Mouse (Mus musculus) liver, embryonic 16.5 days (tissue): Measurements from ENCODE around the gene Bckdk. TPM values are rescaled to one million over a fixed set of nuclear protein-coding genes. Genes with fewer than 3 reads are reported as not detected.

ENCODE experiments used
- ATAC-seq: fragments of 200-750 bp; cut with Nextera tagmentation; 2 replicates; pipeline ENCODE4 v1.8.0; 2017; ENCODE audit warnings: low read depth, mild to moderate bottlenecking, moderate number of reproducible peaks, moderate library complexity
- H3K27ac ChIP-seq: fragments of 300-500 bp; sonication (generic); 2 replicates; pipeline ENCODE4 v1.5.1; 2014; ENCODE audit warnings: mild to moderate bottlenecking, low read length
- H3K27me3 ChIP-seq: fragments of 300-500 bp; sonication (generic); 2 replicates; pipeline ENCODE4 v1.6.1; 2014; ENCODE audit warnings: low read depth, low read length, mixed read lengths; ENCODE audit not compliant: control insufficient read depth, insufficient read depth
- H3K36me3 ChIP-seq: fragments of 300-500 bp; sonication (generic); 2 replicates; pipeline ENCODE4 v1.6.1; 2014; ENCODE audit warnings: mild to moderate bottlenecking; ENCODE audit not compliant: control insufficient read depth, insufficient read depth
- H3K4me1 ChIP-seq: fragments of 300-500 bp; sonication (generic); 2 replicates; pipeline ENCODE4 v1.6.1; 2014; ENCODE audit warnings: low read depth, low read length, mixed read lengths; ENCODE audit not compliant: control insufficient read depth
- H3K4me2 ChIP-seq: fragments of 300-500 bp; sonication (generic); 2 replicates; pipeline ENCODE4 v1.6.1; 2014; ENCODE audit warnings: low read depth, low read length, mixed read lengths
- H3K4me3 ChIP-seq: fragments of 300-500 bp; sonication (generic); 2 replicates; pipeline ENCODE4 v1.5.1; 2014; ENCODE audit warnings: low read depth, mild to moderate bottlenecking, low read length
- H3K9ac ChIP-seq: fragments of 300-500 bp; sonication (generic); 2 replicates; pipeline ENCODE4 v1.6.1; 2014; ENCODE audit warnings: low read depth, low read length
- H3K9me3 ChIP-seq: fragments of 300-500 bp; sonication (generic); replicated peaks from 2 replicates; pipeline ENCODE4 v1.6.1; 2016; ENCODE audit warnings: low read length; ENCODE audit not compliant: control insufficient read depth
- WGBS: fragments of 180-500 bp; shearing (Covaris S2); extraction: QIAGEN DNeasy Blood & Tissue Kit; methylation state at CpG from one replicate; pipeline ENCODE4 v1.1.7; 2014; ENCODE audit not compliant: insufficient replicate concordance; 5-methylcytosine and 5-hydroxymethylcytosine counted together
- polyA plus RNA-seq: library from polyadenylated mRNA; unstranded; fragments of >200 nt; fragmentation: Nextera tagmentation; extraction: Ambion mirVana; gene quantifications from 2 replicates; pipeline ENCODE4 v1.2.1, GENCODE M21; 2015

Gene Bckdk
- polyA plus RNA-seq, 1 experiment from 2014 or later = 51.1 TPM

- Histone ChIP-seq H3K9ac (no peak overlapping the region), H3K27ac (no peak overlapping the region), H3K36me3 (no peaks in the 10 kb centered on the region), H3K27me3 (no peaks in the 10 kb centered on the region), H3K4me3 (no peak overlapping the region), H3K9me3 (no peaks in the 10 kb centered on the region), H3K4me2 (no peak overlapping the region), H3K4me1 (no peaks in the 10 kb centered on the region; the same call in 1 of the 2 replicates)
- no peak for ATAC-seq
- WGBS = 23% methylated on average over 13 of the region's 13 CpGs
These were observed 49.1 kb downstream of the Bckdk start for GRCm38 (mm10) chr7:127952864-127953581.

GRCm38 (mm10) chr7:127959364-127959763, 55.5 kb downstream of the Bckdk start:
- Histone ChIP-seq H3K4me3 (no peak overlapping the region), H3K9me3 (no peaks in the 10 kb centered on the region)
- WGBS = 50% methylated on average over 5 of the region's 5 CpGs

More at GRCm38 (mm10) chr7:127959364-127959763, 55.5 kb downstream of the Bckdk start:
- no peaks in the 10 kb centered on the region for H3K4me1 ChIP-seq
- no peaks in the 10 kb centered on the region for H3K27me3 ChIP-seq
- no peaks in the 10 kb centered on the region for H3K36me3 ChIP-seq
- H3K27ac ChIP-seq = no peak overlapping the region
- ATAC-seq = no peak
- H3K4me2 ChIP-seq = no peak overlapping the region
- no peak overlapping the region for H3K9ac ChIP-seq

Other genes starting within 250 kb of the Bckdk start
- 16.8 and 17.0 TPM in 2 replicates for gene Bcl7c, start 195.1 kb upstream of the Bckdk start, polyA plus RNA-seq
- gene Ctf1, start 191.3 kb upstream of the Bckdk start, polyA plus RNA-seq = 2.0 and 2.5 TPM in 2 replicates
- 0.05 TPM in 2 replicates for gene Ctf2, start 171.9 kb upstream of the Bckdk start, polyA plus RNA-seq
- gene Fbxl19, start 159.5 kb upstream of the Bckdk start, polyA plus RNA-seq = 1.9 and 2.0 TPM in 2 replicates
- gene Orai3, start 134.3 kb upstream of the Bckdk start, polyA plus RNA-seq = 11.2 and 12.9 TPM in 2 replicates
- 7.5 and 7.9 TPM in 2 replicates for gene Setd1a, start 127.4 kb upstream of the Bckdk start, polyA plus RNA-seq
- gene Gm49388, start 118.5 kb upstream of the Bckdk start, polyA plus RNA-seq = not detected in 2 replicates
- gene Hsd3b7, start 103.5 kb upstream of the Bckdk start, polyA plus RNA-seq = 72.9 and 80.3 TPM in 2 replicates
- gene Stx4a, start 79.8 kb upstream of the Bckdk start, polyA plus RNA-seq = 11.8 TPM in 2 replicates
- gene Stx1b, start 79.5 kb upstream of the Bckdk start, polyA plus RNA-seq = 0.25 and 0.40 TPM in 2 replicates
- gene Zfp646, start 27.9 kb upstream of the Bckdk start, polyA plus RNA-seq = 4.8 and 4.9 TPM in 2 replicates
- 4.5 and 5.0 TPM in 2 replicates for gene Zfp668, start 27.3 kb upstream of the Bckdk start, polyA plus RNA-seq
- 0.28 and 0.41 TPM in 2 replicates for gene Prss53, start 13.1 kb upstream of the Bckdk start, polyA plus RNA-seq
- gene Gm21974, start 8.6 kb upstream of the Bckdk start, polyA plus RNA-seq = not detected in 2 replicates
- gene Vkorc1, start 8.5 kb upstream of the Bckdk start, polyA plus RNA-seq = 140 and 149 TPM in 2 replicates
- 12.9 and 13.3 TPM in 2 replicates for gene Kat8, start 8.4 kb downstream of the Bckdk start, polyA plus RNA-seq
- gene Prss8, start 26.0 kb downstream of the Bckdk start, polyA plus RNA-seq = 14.8 and 18.5 TPM in 2 replicates
- 2.9 and 3.0 TPM in 2 replicates for gene Prss36, start 42.6 kb downstream of the Bckdk start, polyA plus RNA-seq
- 86.5 and 92.3 TPM in 2 replicates for gene Fus, start 63.4 kb downstream of the Bckdk start, polyA plus RNA-seq
- gene Pycard, start 89.8 kb downstream of the Bckdk start, polyA plus RNA-seq = 20.7 and 23.0 TPM in 2 replicates
- 0.15 and 0.32 TPM in 2 replicates for gene Trim72, start 99.9 kb downstream of the Bckdk start, polyA plus RNA-seq
- gene Itgam, start 158.6 kb downstream of the Bckdk start, polyA plus RNA-seq = 7.1 and 7.4 TPM in 2 replicates
- 0.27 TPM in 1 of 2 replicates, not detected in the other for gene Gm49368, start 158.6 kb downstream of the Bckdk start, polyA plus RNA-seq
- gene Itgax, start 225.5 kb downstream of the Bckdk start, polyA plus RNA-seq = 0.16 and 0.24 TPM in 2 replicates